Mouse (Mus musculus) liver, embryonic 15.5 days (tissue): Measurements from ENCODE around the gene Add1. TPM values are rescaled to one million over a fixed set of nuclear protein-coding genes. Genes with fewer than 3 reads are reported as not detected.

Experiments
- ATAC-seq: fragments of 200-750 bp; cut with Nextera tagmentation; 2 replicates; pipeline ENCODE4 v1.8.0; 2017; ENCODE audit warnings: moderate number of reproducible peaks, mild to moderate bottlenecking, moderate library complexity; ENCODE audit not compliant: insufficient read depth
- H3K27ac ChIP-seq: fragments of 300-500 bp; sonication (generic); replicated peaks from 2 replicates; pipeline ENCODE4 v1.5.1; 2015; ENCODE audit warnings: mild to moderate bottlenecking, inconsistent platforms
- H3K27me3 ChIP-seq: fragments of 300-500 bp; sonication (generic); 2 replicates; pipeline ENCODE4 v1.6.1; 2015; ENCODE audit warnings: mild to moderate bottlenecking, inconsistent platforms
- H3K36me3 ChIP-seq: fragments of 300-500 bp; sonication (generic); replicated peaks from 2 replicates; pipeline ENCODE4 v1.6.1; 2015; ENCODE audit warnings: moderate library complexity, mild to moderate bottlenecking, inconsistent platforms
- H3K4me1 ChIP-seq: fragments of 300-500 bp; sonication (generic); replicated peaks from 2 replicates; pipeline ENCODE4 v1.6.1; 2015; ENCODE audit warnings: inconsistent platforms
- H3K4me2 ChIP-seq: fragments of 300-500 bp; sonication (generic); 2 replicates; pipeline ENCODE4 v1.6.1; 2015; ENCODE audit warnings: moderate library complexity, mild to moderate bottlenecking, inconsistent platforms
- H3K4me3 ChIP-seq: fragments of 300-500 bp; sonication (generic); replicated peaks from 2 replicates; pipeline ENCODE4 v1.5.1; 2015; ENCODE audit warnings: mild to moderate bottlenecking, inconsistent platforms
- H3K9ac ChIP-seq: fragments of 300-500 bp; sonication (generic); 2 replicates; pipeline ENCODE4 v1.6.1; 2015; ENCODE audit warnings: moderate library complexity, mild to moderate bottlenecking, inconsistent platforms
- H3K9me3 ChIP-seq: fragments of 300-500 bp; sonication (generic); replicated peaks from 2 replicates; pipeline ENCODE4 v1.6.1; 2016; ENCODE audit warnings: inconsistent platforms
- WGBS: fragments of 180-500 bp; shearing (Covaris S2); methylation state at CpG from one replicate; pipeline ENCODE4 v1.1.7; 2015; ENCODE audit warnings: mixed read lengths; ENCODE audit not compliant: insufficient replicate concordance; 5-methylcytosine and 5-hydroxymethylcytosine counted together
- polyA plus RNA-seq: library from polyadenylated mRNA; unstranded; fragments of >200 nt; fragmentation: Nextera tagmentation; extraction: Ambion mirVana; gene quantifications from 2 replicates; pipeline ENCODE4 v1.2.1, GENCODE M21; 2015

Add1 gene
- polyA plus RNA-seq, 1 experiment from 2014 or later: 135 TPM

DNA sequence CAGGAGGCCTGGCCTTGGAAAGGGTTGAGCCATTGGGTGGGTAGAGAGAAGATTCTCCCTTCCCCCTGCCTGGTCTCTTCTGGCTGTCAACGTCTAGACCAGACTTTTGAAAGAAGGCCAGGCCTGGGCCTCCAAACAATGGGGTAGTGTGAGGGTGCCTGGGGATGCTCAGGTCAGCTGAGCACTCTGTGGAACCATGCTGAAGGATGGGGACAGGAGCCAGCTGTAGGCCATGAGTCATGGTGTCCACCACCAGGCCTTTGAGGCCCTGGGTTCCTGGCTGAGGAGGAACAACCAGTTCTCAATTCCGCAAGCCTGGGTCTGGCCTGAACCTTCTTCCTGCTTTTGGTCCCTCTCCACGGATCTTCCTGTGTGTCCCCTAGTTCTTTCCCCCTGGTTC is 39.6 kb upstream of the Add1 start:
- Histone ChIP-seq H3K9me3 (no peaks in the 10 kb centered on the region), H3K4me3 (no peak overlapping the region), H3K36me3 (no peaks in the 10 kb centered on the region), H3K9ac (no peak overlapping the region), H3K27me3 (no peaks in the 10 kb centered on the region), H3K4me1 (peaks cover 50% of the 10 kb centered on the region), H3K27ac (peak overlapping the region; percentile 58), H3K4me2 (no peak overlapping the region)
- ATAC-seq: no peak
- 37% methylated on average over 3 of the region's 3 CpGs for WGBS

- Histone ChIP-seq H3K9me3 (no peaks in the 10 kb centered on the region), H3K4me1 (peaks cover 45% of the 10 kb centered on the region), H3K27ac (0 out of 2 replicates have a peak overlapping the region, but pooled peaks have one; percentile 4), H3K9ac (no peak overlapping the region), H3K4me2 (no peak overlapping the region), H3K4me3 (no peak overlapping the region), H3K36me3 (no peaks in the 10 kb centered on the region), H3K27me3 (peaks cover 4% of the 10 kb centered on the region; the same call in 1 of the 2 replicates)
- no peak for ATAC-seq
- WGBS: 62% methylated on average over 5 of the region's 5 CpGs
These were observed 38.5 kb upstream of the Add1 start for GRCm38 (mm10) chr5:34534776-34535581.

- H3K36me3 ChIP-seq: no peaks in the 10 kb centered on the region
- H3K9me3 ChIP-seq: no peaks in the 10 kb centered on the region
- H3K27me3 ChIP-seq: peaks cover 4% of the 10 kb centered on the region; the same call in 1 of the 2 replicates
- H3K4me1 ChIP-seq: peaks cover 36% of the 10 kb centered on the region
- no peak overlapping the region for H3K4me2 ChIP-seq
- no peak overlapping the region for H3K4me3 ChIP-seq
- 70% methylated on average over 7 of the region's 7 CpGs for WGBS
- ATAC-seq: no peak
- H3K27ac ChIP-seq: no peak overlapping the region
- no peak overlapping the region for H3K9ac ChIP-seq
These were observed 37.6 kb upstream of the Add1 start for GRCm38 (mm10) chr5:34535831-34536230.

GRCm38 (mm10) chr5:34538079-34538478 is 35.4 kb upstream of the Add1 start:
- H3K4me3 ChIP-seq: no peak overlapping the region
- H3K27me3 ChIP-seq: peaks cover 4% of the 10 kb centered on the region; the same call in 1 of the 2 replicates
- 47% methylated on average over 7 of the region's 7 CpGs for WGBS
- H3K36me3 ChIP-seq: no peaks in the 10 kb centered on the region
- H3K9me3 ChIP-seq: no peaks in the 10 kb centered on the region
- no peak overlapping the region for H3K27ac ChIP-seq
- H3K9ac ChIP-seq: no peak overlapping the region
- no peak for ATAC-seq
- no peak overlapping the region for H3K4me2 ChIP-seq
- H3K4me1 ChIP-seq: peaks cover 21% of the 10 kb centered on the region

- H3K36me3 ChIP-seq: no peaks in the 10 kb centered on the region
- no peak overlapping the region for H3K4me3 ChIP-seq
- 24% methylated on average over 5 of the region's 5 CpGs for WGBS
- peaks cover 4% of the 10 kb centered on the region; the same call in 1 of the 2 replicates for H3K27me3 ChIP-seq
- no peak for ATAC-seq
- H3K27ac ChIP-seq: no peak overlapping the region
- H3K4me2 ChIP-seq: no peak overlapping the region
- H3K9me3 ChIP-seq: no peaks in the 10 kb centered on the region
- H3K4me1 ChIP-seq: peaks cover 21% of the 10 kb centered on the region
- H3K9ac ChIP-seq: no peak overlapping the region
These were observed 34.9 kb upstream of the Add1 start for GRCm38 (mm10) chr5:34538527-34538926.

DNA sequence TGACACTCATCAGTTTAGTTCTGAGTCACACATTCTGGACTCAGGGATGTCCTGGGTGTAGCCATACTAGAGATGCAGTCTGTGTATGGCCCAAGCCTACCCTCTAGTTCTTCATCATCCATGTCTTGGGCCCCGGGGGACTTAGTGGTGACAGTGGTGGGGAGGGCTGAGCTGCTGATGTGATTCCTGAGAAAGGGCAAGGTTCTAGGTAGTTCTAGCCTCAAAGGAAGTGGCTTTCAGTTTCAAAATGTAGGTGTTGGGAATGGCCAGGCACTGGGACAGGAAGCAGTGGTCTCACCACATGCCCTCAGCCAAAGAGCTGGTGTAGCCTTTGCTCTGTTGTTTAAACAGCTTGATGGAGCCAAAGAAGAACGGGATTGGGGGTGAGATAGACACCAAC is 34.3 kb upstream of the Add1 start:
- no peak overlapping the region for H3K27ac ChIP-seq
- H3K9ac ChIP-seq: no peak overlapping the region
- no peaks in the 10 kb centered on the region for H3K9me3 ChIP-seq
- H3K27me3 ChIP-seq: peaks cover 4% of the 10 kb centered on the region; the same call in 1 of the 2 replicates
- 57% methylated on average over 2 of the region's 2 CpGs for WGBS
- ATAC-seq: no peak
- no peaks in the 10 kb centered on the region for H3K36me3 ChIP-seq
- H3K4me3 ChIP-seq: no peak overlapping the region
- peaks cover 21% of the 10 kb centered on the region; the same call in 1 of the 2 replicates for H3K4me1 ChIP-seq
- no peak overlapping the region for H3K4me2 ChIP-seq

DNA sequence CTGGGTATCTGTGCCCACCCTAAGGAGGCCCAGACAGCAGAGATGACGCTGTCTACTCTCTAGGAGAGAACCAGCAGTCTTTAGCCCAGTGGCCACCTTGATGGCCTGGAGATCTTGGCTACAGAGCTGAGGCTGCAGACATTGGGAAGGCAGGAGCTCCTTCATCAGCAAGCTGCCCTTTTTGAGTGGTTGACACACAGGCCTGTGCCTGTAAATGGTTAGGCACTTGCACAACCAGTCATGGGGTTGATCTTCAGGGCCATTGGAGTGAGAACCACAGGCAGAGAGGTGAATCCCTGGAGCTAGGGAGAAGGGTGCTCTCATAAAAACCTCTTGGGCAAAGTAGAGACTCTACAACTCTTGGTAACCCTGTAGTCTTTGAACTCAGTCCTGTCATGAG is 31.3 kb upstream of the Add1 start:
- H3K9ac ChIP-seq: no peak overlapping the region
- peak overlapping the region; percentile 55 for H3K27ac ChIP-seq
- peaks cover 4% of the 10 kb centered on the region; the same call in 1 of the 2 replicates for H3K27me3 ChIP-seq
- H3K36me3 ChIP-seq: peaks cover 5% of the 10 kb centered on the region
- H3K4me1 ChIP-seq: peaks cover 25% of the 10 kb centered on the region
- H3K4me2 ChIP-seq: no peak overlapping the region
- no peak overlapping the region for H3K4me3 ChIP-seq
- ATAC-seq: no peak
- no peaks in the 10 kb centered on the region for H3K9me3 ChIP-seq
- 44% methylated on average over 1 of the region's 1 CpGs for WGBS

- Histone ChIP-seq H3K36me3 (peaks cover 5% of the 10 kb centered on the region), H3K4me3 (peak overlapping the region; percentile 39), H3K9me3 (no peaks in the 10 kb centered on the region), H3K4me2 (peak overlapping the region; percentile 39; the same call in 1 of the 2 replicates), H3K9ac (0 out of 2 replicates have a peak overlapping the region, but pooled peaks have one; percentile 6), H3K27me3 (peaks cover 4% of the 10 kb centered on the region; the same call in 1 of the 2 replicates), H3K4me1 (peaks cover 28% of the 10 kb centered on the region), H3K27ac (peak overlapping the region; percentile 55)
- 6% methylated on average over 4 of the region's 4 CpGs for WGBS
- no peak; the same call in 1 of the 2 replicates for ATAC-seq
These were observed 30.4 kb upstream of the Add1 start for GRCm38 (mm10) chr5:34543114-34543513.

- Histone ChIP-seq H3K9me3 (no peaks in the 10 kb centered on the region), H3K4me3 (no peak overlapping the region), H3K4me2 (no peak overlapping the region), H3K4me1 (peaks cover 49% of the 10 kb centered on the region), H3K9ac (no peak overlapping the region), H3K27ac (no peak overlapping the region), H3K27me3 (no peaks in the 10 kb centered on the region; the same call in 1 of the 2 replicates), H3K36me3 (peaks cover 18% of the 10 kb centered on the region)
- no peak for ATAC-seq
These were observed 26.1 kb upstream of the Add1 start for GRCm38 (mm10) chr5:34547410-34547809.

DNA sequence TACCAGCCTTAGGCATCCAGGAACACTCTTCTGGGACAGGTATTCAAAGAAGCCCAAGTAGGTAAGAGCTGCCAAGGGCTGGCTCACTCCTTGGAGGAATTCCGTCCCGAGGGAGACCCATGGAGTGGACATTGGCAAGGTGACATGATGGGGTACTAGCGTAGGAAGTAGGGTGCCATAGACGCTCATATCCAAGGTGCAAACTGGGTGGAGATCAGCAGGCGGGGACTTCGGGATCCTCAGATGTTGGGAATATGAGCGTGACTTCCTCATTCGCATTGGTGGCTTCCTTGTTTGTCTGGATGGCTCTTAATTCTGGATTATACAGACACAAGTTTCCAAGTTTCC is 24.4 kb upstream of the Add1 start:
- WGBS: 20% methylated on average over 8 of the region's 8 CpGs

GRCm38 (mm10) chr5:34549483-34550221 is 23.8 kb upstream of the Add1 start:
- Histone ChIP-seq H3K27me3 (no peaks in the 10 kb centered on the region; the same call in 1 of the 2 replicates), H3K4me2 (peak overlapping the region; percentile 97), H3K36me3 (peaks cover 32% of the 10 kb centered on the region), H3K4me1 (peaks cover 36% of the 10 kb centered on the region), H3K4me3 (peak overlapping the region; percentile 79), H3K9me3 (no peaks in the 10 kb centered on the region), H3K9ac (peak overlapping the region; percentile 83), H3K27ac (peak overlapping the region; percentile 72)
- WGBS: under 1% methylated on average over 46 of the region's 49 CpGs
- ATAC-seq: peak; percentile 74

More for the DNA sequence above, 24.4 kb upstream of the Add1 start:
- ATAC-seq: peak; percentile 23; the same call in 1 of the 2 replicates
- H3K4me1 ChIP-seq: peaks cover 40% of the 10 kb centered on the region
- H3K9ac ChIP-seq: peak overlapping the region; percentile 83
- H3K4me2 ChIP-seq: peak overlapping the region; percentile 97
- no peaks in the 10 kb centered on the region; the same call in 1 of the 2 replicates for H3K27me3 ChIP-seq
- no peaks in the 10 kb centered on the region for H3K9me3 ChIP-seq
- H3K4me3 ChIP-seq: peak overlapping the region; percentile 79
- peak overlapping the region; percentile 72; the same call in 1 of the 2 replicates for H3K27ac ChIP-seq
- peaks cover 29% of the 10 kb centered on the region for H3K36me3 ChIP-seq
